Mouse (Mus musculus) kidney, adult 2 months (tissue): ENCODE measurements around the gene Pacrg. TPM values are rescaled to one million over a fixed set of nuclear protein-coding genes. Genes with fewer than 3 reads are reported as not detected.

Experiments
- DNase-seq: peaks from one replicate; pipeline ENCODE4 v3.0.0; 2021
- H3K27ac ChIP-seq: fragments of 200-500 bp; 2 replicates; pipeline ENCODE4 v1.5.1; 2012; ENCODE audit warnings: low read depth, low read length, control low read depth, inconsistent platforms; ENCODE audit not compliant: insufficient read depth
- H3K27me3 ChIP-seq: fragments of 200-500 bp; replicated peaks from 2 replicates; pipeline ENCODE4 v1.6.1; 2012; ENCODE audit warnings: mild to moderate bottlenecking, moderate library complexity, low read length, inconsistent platforms; ENCODE audit not compliant: control insufficient read depth, insufficient read depth
- H3K36me3 ChIP-seq: fragments of 200-500 bp; 2 replicates; pipeline ENCODE4 v1.6.1; 2012; ENCODE audit warnings: mild to moderate bottlenecking, moderate library complexity, low read length, inconsistent platforms; ENCODE audit not compliant: control insufficient read depth, insufficient read depth
- H3K4me1 ChIP-seq: fragments of 200-500 bp; 2 replicates; pipeline ENCODE4 v1.6.1; 2011; ENCODE audit warnings: low read length; ENCODE audit not compliant: control insufficient read depth, insufficient read depth
- H3K4me3 ChIP-seq: fragments of 200-500 bp; 2 replicates; pipeline ENCODE4 v1.5.1; 2011; ENCODE audit warnings: mild to moderate bottlenecking, low read depth, low read length, control low read depth; ENCODE audit not compliant: insufficient read depth
- CTCF ChIP-seq: fragments of 200-500 bp; conservative IDR thresholded peaks from 2 replicates; pipeline ENCODE4 v1.5.1; 2011; ENCODE audit warnings: low read depth, mild to moderate bottlenecking, control low read depth, low read length, moderate library complexity, mixed read lengths; ENCODE audit not compliant: insufficient read depth, insufficient read length
- POLR2A ChIP-seq: fragments of 200-500 bp; IDR thresholded peaks from one replicate; pipeline ENCODE4 v1.6.1; 2011; ENCODE audit warnings: low read depth, low read length, control low read depth
- WGBS: fragments of 180-500 bp; shearing (Covaris S2); methylation state at CpG from one replicate; pipeline ENCODE4 v1.1.7; 2018; 5-methylcytosine and 5-hydroxymethylcytosine counted together
- polyA plus RNA-seq: library from polyadenylated mRNA; depleted of rRNA; stranded (reverse); fragments of >200 nt; gene quantifications from 2 replicates; pipeline ENCODE4 v1.2.3, GENCODE M21; 2012

Gene Pacrg
- polyA plus RNA-seq, 1 experiment, result 2.7 TPM

DNA sequence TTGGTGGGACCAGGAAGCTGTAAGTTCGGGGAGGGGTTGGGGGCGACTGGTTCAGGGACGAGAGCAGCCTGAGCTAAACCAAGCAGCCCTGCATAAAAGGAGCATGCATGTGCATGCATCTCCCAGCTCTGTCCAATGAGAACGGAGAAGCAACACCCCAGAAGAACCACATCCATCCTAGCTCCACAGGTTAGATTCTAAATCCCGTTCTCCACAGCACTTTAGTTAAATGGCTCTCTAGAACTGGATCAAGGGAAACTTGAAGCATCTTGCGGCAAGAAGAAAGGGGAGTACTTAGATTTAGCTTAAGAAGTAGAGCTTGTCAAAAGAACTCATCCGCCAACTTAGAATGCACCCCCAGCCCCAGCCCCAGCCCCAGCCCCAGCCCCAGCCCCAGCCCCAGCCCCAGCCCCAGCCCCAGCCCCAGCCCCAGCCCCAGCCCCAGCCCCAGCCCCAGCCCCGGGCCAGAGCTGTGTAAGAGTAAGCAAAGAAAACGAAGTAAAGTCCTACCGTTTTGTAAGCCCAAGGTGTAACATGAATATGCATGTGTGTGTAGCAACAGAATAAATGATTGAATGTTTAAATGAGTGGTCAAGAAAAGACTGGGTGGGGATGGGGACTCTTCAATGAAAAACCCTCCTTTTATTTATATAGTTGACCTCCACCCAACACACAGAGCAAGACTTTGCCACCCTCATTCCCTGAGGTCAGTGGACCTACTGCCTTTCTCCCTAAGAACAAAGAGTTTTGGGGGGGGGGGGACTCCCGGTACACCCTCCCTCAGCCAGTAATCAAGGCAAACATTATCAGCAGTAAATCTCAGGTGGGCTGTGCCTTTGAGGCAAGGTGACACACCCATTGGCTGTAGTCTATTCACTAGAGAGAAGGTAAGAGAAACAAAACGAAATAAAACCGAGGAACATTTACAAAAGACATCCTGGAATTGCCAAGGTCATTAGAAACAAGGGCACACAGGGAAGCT, 474.3 kb downstream of the Pacrg start:
- H3K4me1 ChIP-seq, result no peaks in the 10 kb centered on the region
- no peak for TF ChIP-seq POLR2A
- TF ChIP-seq CTCF, result no peak
- no peaks in the 10 kb centered on the region for H3K36me3 ChIP-seq
- H3K27me3 ChIP-seq, result no peaks in the 10 kb centered on the region
- no peak overlapping the region for H3K27ac ChIP-seq
- no peak for DNase-seq
- no peak overlapping the region for H3K4me3 ChIP-seq
- WGBS, result 69% methylated on average over 13 of the region's 13 CpGs

DNA sequence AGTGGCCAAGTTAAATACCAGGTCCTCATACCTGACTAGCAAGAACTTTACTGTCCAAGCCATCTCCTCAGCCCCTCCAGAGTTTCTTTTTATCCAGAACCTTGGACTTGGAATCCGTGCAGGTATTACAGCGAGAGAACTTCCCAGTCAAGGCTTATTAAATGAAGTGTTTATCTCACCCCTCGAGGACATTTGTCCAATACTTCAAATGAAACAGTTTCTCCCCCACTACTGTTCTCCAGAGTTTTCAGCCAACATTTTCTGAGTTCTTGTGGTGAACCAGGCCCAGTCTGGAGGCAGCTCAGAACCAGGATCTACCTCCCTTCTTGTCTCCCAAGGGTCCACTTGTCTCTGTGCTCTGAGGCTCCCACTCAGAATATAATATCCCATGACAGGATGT, 477.0 kb downstream of the Pacrg start:
- H3K27me3 ChIP-seq, result no peaks in the 10 kb centered on the region
- WGBS, result 82% methylated on average over 3 of the region's 3 CpGs
- H3K4me3 ChIP-seq, result no peak overlapping the region

DNA sequence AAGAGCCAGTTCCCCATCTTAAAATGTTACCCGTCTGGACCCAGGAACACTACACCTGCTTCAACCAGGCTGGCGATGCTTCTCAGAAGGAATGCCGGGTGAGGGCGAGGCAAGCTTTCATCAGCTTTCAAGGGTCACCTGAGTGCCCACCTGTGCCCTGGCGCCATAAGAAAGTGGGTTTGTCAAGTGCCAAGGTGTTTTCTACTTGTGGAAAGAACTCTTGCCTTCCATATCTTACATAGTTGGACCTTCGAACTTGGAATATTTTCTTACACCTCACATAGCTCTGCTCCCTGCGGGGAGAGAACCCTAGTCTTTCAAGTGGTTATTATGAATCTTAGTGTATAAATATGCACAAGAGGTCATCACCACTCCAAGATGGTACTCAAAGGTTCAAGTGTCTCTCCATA, 478.2 kb downstream of the Pacrg start:
- TF ChIP-seq CTCF, result no peak
- no peak for TF ChIP-seq POLR2A
- H3K4me3 ChIP-seq, result no peak overlapping the region
- no peak overlapping the region for H3K27ac ChIP-seq
- no peaks in the 10 kb centered on the region for H3K27me3 ChIP-seq
- DNase-seq, result no peak
- 93% methylated on average over 7 of the region's 7 CpGs for WGBS
- no peaks in the 10 kb centered on the region for H3K4me1 ChIP-seq
- no peaks in the 10 kb centered on the region for H3K36me3 ChIP-seq

More for the DNA sequence above, 477.0 kb downstream of the Pacrg start:
- TF ChIP-seq POLR2A, result no peak
- TF ChIP-seq CTCF, result no peak
- no peak overlapping the region for H3K27ac ChIP-seq
- H3K4me1 ChIP-seq, result no peaks in the 10 kb centered on the region
- no peak for DNase-seq
- no peaks in the 10 kb centered on the region for H3K36me3 ChIP-seq

DNA sequence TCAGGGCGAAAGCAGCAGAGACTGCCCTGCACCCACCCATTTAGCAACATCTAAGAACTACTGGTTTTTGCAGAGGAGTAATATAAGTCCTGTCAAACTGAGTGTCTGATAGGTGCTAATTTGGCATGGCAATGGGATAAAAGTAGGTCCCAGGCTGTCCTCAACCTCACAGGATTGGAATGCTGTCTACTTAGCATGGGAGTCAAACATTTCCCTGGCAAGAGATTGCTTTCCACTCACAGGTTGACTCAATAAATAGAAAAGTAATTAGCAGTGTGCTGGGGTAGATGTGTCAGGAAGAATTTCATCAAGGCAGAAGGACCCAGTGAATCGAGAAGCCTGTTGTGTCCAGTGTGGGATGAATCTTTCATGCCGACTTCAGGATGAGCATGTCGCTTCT, 479.4 kb downstream of the Pacrg start:
- H3K4me3 ChIP-seq, result no peak overlapping the region
- no peaks in the 10 kb centered on the region for H3K4me1 ChIP-seq
- TF ChIP-seq POLR2A (no peak), CTCF (no peak)
- no peaks in the 10 kb centered on the region for H3K36me3 ChIP-seq
- H3K27me3 ChIP-seq, result no peaks in the 10 kb centered on the region
- no peak overlapping the region for H3K27ac ChIP-seq
- DNase-seq, result no peak
- WGBS, result 65% methylated on average over 4 of the region's 4 CpGs

DNA sequence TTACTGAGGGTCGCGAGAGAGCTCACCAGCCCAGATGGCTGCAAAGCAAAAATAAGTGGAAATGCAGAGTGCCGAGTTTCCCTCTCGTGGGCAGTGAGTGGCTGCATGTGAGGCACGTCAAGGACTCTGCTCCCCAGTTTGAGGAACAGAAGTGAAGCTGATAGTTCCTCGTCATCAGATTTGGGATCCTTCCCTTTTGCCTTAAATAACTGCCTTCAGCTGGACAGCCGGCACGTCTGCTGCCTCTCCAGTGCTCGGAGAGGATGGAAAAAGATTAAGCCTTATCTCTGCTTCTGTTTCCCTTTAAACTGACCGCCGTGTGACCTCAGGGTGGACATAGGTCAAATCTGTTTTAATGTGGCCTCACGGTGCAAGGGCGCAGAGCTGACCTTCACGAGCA, 480.6 kb downstream of the Pacrg start:
- Histone ChIP-seq H3K27ac (no peak overlapping the region), H3K36me3 (no peaks in the 10 kb centered on the region), H3K27me3 (no peaks in the 10 kb centered on the region), H3K4me3 (no peak overlapping the region), H3K4me1 (no peaks in the 10 kb centered on the region)
- 65% methylated on average over 14 of the region's 14 CpGs for WGBS
- DNase-seq, result no peak
- TF ChIP-seq CTCF (no peak), POLR2A (no peak)

DNA sequence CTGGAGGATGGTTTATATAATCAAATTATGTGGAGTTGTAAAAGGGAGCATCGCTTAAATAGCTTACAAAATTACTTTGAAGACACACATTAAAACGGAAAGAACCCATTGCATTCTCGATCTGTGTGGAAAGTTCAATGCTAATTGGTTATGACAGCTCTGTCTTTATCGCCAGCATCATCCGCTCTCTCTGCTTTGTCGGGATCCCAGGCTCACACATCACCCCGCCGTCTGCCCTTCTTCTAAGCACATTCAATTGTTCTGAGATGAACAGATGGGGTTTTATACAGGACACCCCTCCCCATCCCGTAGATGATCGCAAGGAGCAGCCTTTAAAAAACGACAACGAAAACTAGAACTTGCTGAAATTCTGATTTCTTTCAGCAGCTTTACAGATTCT, 482.8 kb downstream of the Pacrg start:
- WGBS, result 94% methylated on average over 12 of the region's 12 CpGs
- TF ChIP-seq POLR2A, result no peak
- TF ChIP-seq CTCF, result no peak
- no peaks in the 10 kb centered on the region for H3K36me3 ChIP-seq
- DNase-seq, result no peak
- H3K27me3 ChIP-seq, result no peaks in the 10 kb centered on the region
- H3K27ac ChIP-seq, result no peak overlapping the region
- H3K4me3 ChIP-seq, result no peak overlapping the region
- no peaks in the 10 kb centered on the region for H3K4me1 ChIP-seq

DNA sequence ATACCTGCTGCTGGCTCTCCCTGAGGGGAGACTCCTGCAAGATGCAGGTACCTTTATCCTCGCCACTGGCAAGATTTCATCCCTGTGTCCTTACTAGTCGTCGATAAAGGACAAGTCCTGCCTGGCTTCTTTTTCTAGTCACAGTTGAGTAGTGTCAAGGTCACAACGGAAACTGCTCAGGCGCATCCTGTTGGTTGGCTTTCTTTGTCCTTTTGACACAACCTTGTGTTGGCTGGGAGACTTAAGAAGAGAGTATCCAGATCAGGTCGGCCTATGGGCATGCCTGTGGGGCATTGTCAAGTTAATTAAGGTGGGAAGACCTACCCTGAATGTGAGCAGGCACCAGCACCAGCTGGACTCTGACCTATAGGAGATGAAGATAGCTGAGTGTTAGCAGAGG, 483.8 kb downstream of the Pacrg start:
- H3K27me3 ChIP-seq, result no peaks in the 10 kb centered on the region
- no peak overlapping the region for H3K4me3 ChIP-seq
- no peaks in the 10 kb centered on the region for H3K36me3 ChIP-seq
- TF ChIP-seq CTCF, result no peak
- no peak for TF ChIP-seq POLR2A
- WGBS, result 29% methylated on average over 6 of the region's 6 CpGs
- H3K4me1 ChIP-seq, result no peaks in the 10 kb centered on the region
- DNase-seq, result no peak
- no peak overlapping the region for H3K27ac ChIP-seq
